Mouse (Mus musculus) erythroblast, adult 5-6 weeks (primary cell): Measurements from ENCODE around the gene Ift80. TPM values are rescaled to one million over a fixed set of nuclear protein-coding genes. Genes with fewer than 3 reads are reported as not detected.
"Not testable (repeated sequence)": the region's sequence is repeated elsewhere in the genome, so short reads cannot be mapped to it uniquely, and the experiment has no call there.

Experiments
- ATAC-seq: replicated peaks from 2 replicates; pipeline ENCODE4 v1.8.0; 2016; ENCODE audit warnings: moderate number of reproducible peaks, mild to moderate bottlenecking, moderate TSS enrichment, inconsistent platforms; ENCODE audit not compliant: poor library complexity, low FRiP score, severe bottlenecking
- total RNA-seq, 2 experiments: library from RNA; stranded (forward) in 1 of 2; stranded (reverse) in 1 of 2; fragments of 150-400 nt in 1 of 2; fragments of 200-764, 138-1000 nt in 1 of 2; gene quantifications; 2 replicates each; pipeline versions ENCODE4 v1.2.3 to v1.2.4; 2015 to 2017; ENCODE audit warnings: low replicate concordance in 2 of 2

The Ift80 gene
- total RNA-seq, 2 experiments from 2014 or later, result 50.7 to 79.5 TPM

GRCm38 (mm10) chr3:69004055-69004436, 324 bp downstream of the Ift80 start:
- peak; percentile 29 for ATAC-seq

GRCm38 (mm10) chr3:69002781-69003180, 1.6 kb downstream of the Ift80 start:
- no peak for ATAC-seq

GRCm38 (mm10) chr3:68986550-68986949, 17.8 kb downstream of the Ift80 start:
- ATAC-seq, result no peak

GRCm38 (mm10) chr3:68980898-68981297, 23.5 kb downstream of the Ift80 start:
- ATAC-seq, result no peak

GRCm38 (mm10) chr3:68979187-68979586, 25.2 kb downstream of the Ift80 start:
- ATAC-seq, result peak; percentile 95

- no peak for ATAC-seq
Observed at GRCm38 (mm10) chr3:68977696-68978095, 26.7 kb downstream of the Ift80 start.

GRCm38 (mm10) chr3:68975533-68976490, 28.6 kb downstream of the Ift80 start:
- ATAC-seq, result peak; percentile 50

- ATAC-seq, result no peak
Observed at GRCm38 (mm10) chr3:68974639-68975532, 29.5 kb downstream of the Ift80 start.

GRCm38 (mm10) chr3:68973574-68973973, 30.8 kb downstream of the Ift80 start:
- ATAC-seq, result no peak

- no peak for ATAC-seq
Observed at GRCm38 (mm10) chr3:68969091-68969590, 35.2 kb downstream of the Ift80 start.

- no peak for ATAC-seq
Observed at GRCm38 (mm10) chr3:68967404-68967803, 37.0 kb downstream of the Ift80 start.

GRCm38 (mm10) chr3:68966527-68967285, 37.7 kb downstream of the Ift80 start:
- ATAC-seq, result no peak

- ATAC-seq, result peak; percentile 86
Observed at GRCm38 (mm10) chr3:68964682-68965081, 39.7 kb downstream of the Ift80 start.

GRCm38 (mm10) chr3:68957413-68957812, 47.0 kb downstream of the Ift80 start:
- no peak for ATAC-seq

- no peak for ATAC-seq
Observed at GRCm38 (mm10) chr3:68956454-68956853, 47.9 kb downstream of the Ift80 start.

- no peak for ATAC-seq
Observed at GRCm38 (mm10) chr3:68954487-68954886, 49.9 kb downstream of the Ift80 start.

GRCm38 (mm10) chr3:68952707-68953106, 51.7 kb downstream of the Ift80 start:
- 0 out of 2 replicates have a peak, but pooled peaks have one; percentile 58 for ATAC-seq

GRCm38 (mm10) chr3:68951971-68952370, 52.4 kb downstream of the Ift80 start:
- ATAC-seq, result not testable (repeated sequence)

GRCm38 (mm10) chr3:68949381-68949780, 55.0 kb downstream of the Ift80 start:
- ATAC-seq, result no peak

GRCm38 (mm10) chr3:68948918-68949317, 55.5 kb downstream of the Ift80 start:
- no peak for ATAC-seq
